Mouse (Mus musculus): Measurements from ENCODE around the gene Rcn3. TPM values are rescaled to one million over a fixed set of nuclear protein-coding genes. Genes with fewer than 3 reads are reported as not detected.

Gene Rcn3
- polyA plus RNA-seq, 1 experiment from 2014 or later: 245 TPM

GRCm38 (mm10) chr7:45072230-45072629 is 19.8 kb downstream of the Rcn3 start:
- Histone ChIP-seq H3K9ac (ENCODE audit: low read length) (no peak overlapping the region), H3K27me3 (ENCODE audit: control insufficient read depth, insufficient read depth, low read length) (no peaks in the 10 kb centered on the region), H3K27ac (replicated peaks; ENCODE audit: low read depth, low read length) (no peak overlapping the region), H3K9me3 (ENCODE audit: control insufficient read depth, low read length) (no peaks in the 10 kb centered on the region), H3K4me1 (ENCODE audit: control insufficient read depth, insufficient read depth, low read length) (no peaks in the 10 kb centered on the region), H3K4me2 (ENCODE audit: low read depth, severe bottlenecking) (no peak overlapping the region), H3K4me3 (ENCODE audit: low read depth, low read length) (no peak overlapping the region), H3K36me3 (ENCODE audit: control insufficient read depth, insufficient read depth, low read length) (peaks cover 2% of the 10 kb centered on the region; the same call in 1 of the 2 replicates)
- DNase-seq (ENCODE audit: low spot score) (no peak), ATAC-seq (ENCODE audit: insufficient number of reproducible peaks, low FRiP score, low TSS enrichment, low read depth) (no peak)
- 88% methylated on average over 2 of the region's 2 CpGs for WGBS

DNA sequence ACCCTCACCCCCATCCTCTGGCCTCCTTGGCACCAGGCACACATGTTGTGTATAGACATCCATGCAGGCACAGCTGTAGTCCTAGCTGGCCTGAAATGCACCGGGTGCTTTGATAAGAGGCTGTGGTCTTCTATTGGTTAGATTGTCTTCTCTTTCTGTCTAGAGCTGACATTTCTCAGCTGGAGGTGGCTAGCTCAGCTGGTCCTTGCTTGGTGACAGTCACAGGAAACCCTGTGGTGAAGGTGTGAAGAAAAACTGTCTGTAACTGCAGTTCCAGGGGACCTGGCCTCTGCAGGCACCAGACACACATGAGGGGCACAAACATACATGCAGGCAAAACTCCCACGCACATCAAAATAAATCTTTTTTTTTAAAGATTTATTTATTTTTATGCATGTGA is 22.4 kb downstream of the Rcn3 start:
- no peak overlapping the region for H3K4me3 ChIP-seq (ENCODE audit: low read depth, low read length)
- no peak overlapping the region for H3K27ac ChIP-seq (replicated peaks; ENCODE audit: low read depth, low read length)
- H3K27me3 ChIP-seq (ENCODE audit: control insufficient read depth, insufficient read depth, low read length): no peaks in the 10 kb centered on the region
- no peak overlapping the region for H3K9ac ChIP-seq (ENCODE audit: low read length)
- H3K4me2 ChIP-seq (ENCODE audit: low read depth, severe bottlenecking): no peak overlapping the region
- 93% methylated on average over 2 of the region's 2 CpGs for WGBS
- H3K9me3 ChIP-seq (ENCODE audit: control insufficient read depth, low read length): no peaks in the 10 kb centered on the region
- ATAC-seq (ENCODE audit: insufficient number of reproducible peaks, low FRiP score, low TSS enrichment, low read depth) (no peak), DNase-seq (ENCODE audit: low spot score) (no peak)
- H3K4me1 ChIP-seq (ENCODE audit: control insufficient read depth, insufficient read depth, low read length): no peaks in the 10 kb centered on the region
- H3K36me3 ChIP-seq (ENCODE audit: control insufficient read depth, insufficient read depth, low read length): no peaks in the 10 kb centered on the region

- no peak overlapping the region for H3K4me2 ChIP-seq (ENCODE audit: low read depth, severe bottlenecking)
- H3K9me3 ChIP-seq (ENCODE audit: control insufficient read depth, low read length): no peaks in the 10 kb centered on the region
- 0 out of 2 replicates have a peak, but pooled peaks cover 4% of the 10 kb centered on the region for H3K4me1 ChIP-seq (ENCODE audit: control insufficient read depth, insufficient read depth, low read length)
- ATAC-seq (ENCODE audit: insufficient number of reproducible peaks, low FRiP score, low TSS enrichment, low read depth): no peak
- H3K4me3 ChIP-seq (ENCODE audit: low read depth, low read length): no peak overlapping the region
- H3K27ac ChIP-seq (replicated peaks; ENCODE audit: low read depth, low read length): no peak overlapping the region
- no peaks in the 10 kb centered on the region for H3K36me3 ChIP-seq (ENCODE audit: control insufficient read depth, insufficient read depth, low read length)
- peak; percentile 68 for DNase-seq (ENCODE audit: low spot score)
- H3K27me3 ChIP-seq (ENCODE audit: control insufficient read depth, insufficient read depth, low read length): no peaks in the 10 kb centered on the region
- WGBS: 28% methylated on average over 5 of the region's 5 CpGs
- H3K9ac ChIP-seq (ENCODE audit: low read length): no peak overlapping the region
Measured at GRCm38 (mm10) chr7:45068000-45068318, 24.1 kb downstream of the Rcn3 start.

DNA sequence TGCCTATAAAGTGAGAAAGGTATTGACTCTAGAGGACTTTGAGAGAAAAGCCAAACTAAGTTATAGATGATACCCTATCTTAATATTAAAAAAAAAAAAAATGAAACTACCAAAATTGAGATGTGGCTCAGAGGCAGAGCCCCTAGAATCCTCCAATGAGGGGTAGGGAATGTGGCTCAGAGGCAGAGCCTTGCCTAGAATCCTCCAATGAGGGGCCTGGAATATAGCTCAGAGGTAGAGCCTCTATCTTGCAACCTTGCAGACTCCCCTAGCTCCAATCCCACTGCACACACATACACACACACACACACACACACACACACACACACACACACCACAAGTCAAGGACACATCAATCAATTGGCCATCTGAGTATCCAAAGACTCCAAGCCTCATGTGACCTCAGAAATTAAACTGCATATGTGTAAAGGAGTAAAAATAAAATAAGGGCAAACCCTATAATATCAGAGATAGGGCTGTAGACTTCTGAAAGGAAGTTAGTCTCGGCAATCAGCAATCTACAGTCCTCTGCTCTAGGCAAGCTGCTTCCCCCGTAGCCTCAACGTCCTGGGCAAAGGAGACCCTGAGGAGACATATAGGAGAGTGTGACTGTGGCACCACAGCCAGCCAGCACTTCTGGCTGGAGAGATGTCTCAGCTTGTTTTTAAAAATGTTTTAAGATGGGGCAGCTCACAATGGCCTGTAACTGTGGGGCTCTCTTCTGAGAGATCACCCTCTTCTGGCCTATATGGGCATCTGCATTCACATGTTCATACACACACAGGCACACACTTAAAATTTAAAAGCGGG is 24.6 kb downstream of the Rcn3 start:
- Histone ChIP-seq H3K4me3 (ENCODE audit: low read depth, low read length) (no peak overlapping the region), H3K9ac (ENCODE audit: low read length) (no peak overlapping the region), H3K36me3 (ENCODE audit: control insufficient read depth, insufficient read depth, low read length) (no peaks in the 10 kb centered on the region), H3K27ac (replicated peaks; ENCODE audit: low read depth, low read length) (no peak overlapping the region), H3K9me3 (ENCODE audit: control insufficient read depth, low read length) (no peaks in the 10 kb centered on the region), H3K4me1 (ENCODE audit: control insufficient read depth, insufficient read depth, low read length) (0 out of 2 replicates have a peak, but pooled peaks cover 4% of the 10 kb centered on the region), H3K4me2 (ENCODE audit: low read depth, severe bottlenecking) (no peak overlapping the region), H3K27me3 (ENCODE audit: control insufficient read depth, insufficient read depth, low read length) (no peaks in the 10 kb centered on the region)
- ATAC-seq (ENCODE audit: insufficient number of reproducible peaks, low FRiP score, low TSS enrichment, low read depth) (no peak), DNase-seq (ENCODE audit: low spot score) (no peak)
- 68% methylated on average over 4 of the region's 4 CpGs for WGBS

GRCm38 (mm10) chr7:45062239-45062835 is 29.7 kb downstream of the Rcn3 start, which contains the start of the genes Nosip and Prrg2:
Nosip (plus strand) TSS chr7:45062429.
Prrg2 (minus strand) TSS chr7:45062677.
- Histone ChIP-seq H3K27ac (replicated peaks; ENCODE audit: low read depth, low read length) (peak within 1 kb of the TSS; percentile 60; the same call in 1 of the 2 replicates), H3K27me3 (ENCODE audit: control insufficient read depth, insufficient read depth, low read length) (no peaks in the 10 kb centered on the region), H3K4me2 (ENCODE audit: low read depth, severe bottlenecking) (peak within 1 kb of the TSS; percentile 44), H3K4me1 (ENCODE audit: control insufficient read depth, insufficient read depth, low read length) (peaks cover 18% of the 10 kb centered on the region; the same call in 1 of the 2 replicates), H3K4me3 (ENCODE audit: low read depth, low read length) (peak within 1 kb of the TSS; percentile 56), H3K9ac (ENCODE audit: low read length) (peak within 1 kb of the TSS; percentile 64), H3K9me3 (ENCODE audit: control insufficient read depth, low read length) (no peaks in the 10 kb centered on the region), H3K36me3 (ENCODE audit: control insufficient read depth, insufficient read depth, low read length) (0 out of 2 replicates have a peak, but pooled peaks cover 2% of the 10 kb centered on the region)
- DNase-seq (ENCODE audit: low spot score) (peak; percentile 98), ATAC-seq (ENCODE audit: insufficient number of reproducible peaks, low FRiP score, low TSS enrichment, low read depth) (peak; percentile 79)
- under 1% methylated on average over 31 of the region's 31 CpGs for WGBS

GRCm38 (mm10) chr7:45061532-45062075 is 30.4 kb downstream of the Rcn3 start:
- Histone ChIP-seq H3K9me3 (ENCODE audit: control insufficient read depth, low read length) (no peaks in the 10 kb centered on the region), H3K4me3 (ENCODE audit: low read depth, low read length) (peak overlapping the region; percentile 56), H3K4me2 (ENCODE audit: low read depth, severe bottlenecking) (peak overlapping the region; percentile 44), H3K4me1 (ENCODE audit: control insufficient read depth, insufficient read depth, low read length) (peaks cover 18% of the 10 kb centered on the region; the same call in 1 of the 2 replicates), H3K36me3 (ENCODE audit: control insufficient read depth, insufficient read depth, low read length) (0 out of 2 replicates have a peak, but pooled peaks cover 2% of the 10 kb centered on the region), H3K9ac (ENCODE audit: low read length) (peak overlapping the region; percentile 57), H3K27ac (replicated peaks; ENCODE audit: low read depth, low read length) (no peak overlapping the region), H3K27me3 (ENCODE audit: control insufficient read depth, insufficient read depth, low read length) (no peaks in the 10 kb centered on the region)
- 18% methylated on average over 11 of the region's 11 CpGs for WGBS
- DNase-seq (ENCODE audit: low spot score) (peak; percentile 50), ATAC-seq (ENCODE audit: insufficient number of reproducible peaks, low FRiP score, low TSS enrichment, low read depth) (no peak)

DNA sequence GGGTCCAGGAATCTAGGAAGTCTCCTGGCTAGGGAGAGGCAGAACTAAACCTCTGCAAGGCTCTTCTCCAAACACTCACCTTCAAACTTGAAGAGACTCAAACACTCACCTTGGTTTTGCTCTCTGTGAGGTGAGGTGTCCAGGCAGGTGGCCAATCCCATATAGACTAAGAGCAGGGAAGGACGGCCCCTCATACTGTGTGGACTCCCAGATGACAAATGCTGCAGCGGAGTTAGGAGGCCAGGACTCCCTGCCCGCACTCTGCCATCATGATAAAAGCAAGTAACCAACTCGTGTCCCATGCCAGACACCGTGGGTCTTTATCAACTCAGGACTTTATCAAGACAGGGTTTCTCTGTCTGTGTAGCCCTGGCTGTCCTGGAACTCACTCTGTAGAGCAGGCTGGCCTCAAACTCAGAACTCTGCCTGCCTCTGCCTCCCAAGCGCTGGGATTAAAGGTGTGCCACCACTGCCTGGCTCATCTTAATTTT is 31.3 kb downstream of the Rcn3 start:
- ATAC-seq (ENCODE audit: insufficient number of reproducible peaks, low FRiP score, low TSS enrichment, low read depth): no peak
- H3K4me1 ChIP-seq (ENCODE audit: control insufficient read depth, insufficient read depth, low read length): peaks cover 18% of the 10 kb centered on the region; the same call in 1 of the 2 replicates
- H3K36me3 ChIP-seq (ENCODE audit: control insufficient read depth, insufficient read depth, low read length): 0 out of 2 replicates have a peak, but pooled peaks cover 2% of the 10 kb centered on the region
- H3K9ac ChIP-seq (ENCODE audit: low read length): no peak overlapping the region
- no peak overlapping the region for H3K27ac ChIP-seq (replicated peaks; ENCODE audit: low read depth, low read length)
- WGBS: 91% methylated on average over 6 of the region's 6 CpGs
- peak overlapping the region; percentile 44; the same call in 1 of the 2 replicates for H3K4me2 ChIP-seq (ENCODE audit: low read depth, severe bottlenecking)
- no peak overlapping the region for H3K4me3 ChIP-seq (ENCODE audit: low read depth, low read length)
- H3K9me3 ChIP-seq (ENCODE audit: control insufficient read depth, low read length): no peaks in the 10 kb centered on the region
- H3K27me3 ChIP-seq (ENCODE audit: control insufficient read depth, insufficient read depth, low read length): no peaks in the 10 kb centered on the region
- no peak for DNase-seq (ENCODE audit: low spot score)
